Mouse (Mus musculus): ENCODE results near the gene Nxph1. TPM values are rescaled to one million over a fixed set of nuclear protein-coding genes. Genes with fewer than 3 reads are reported as not detected.

Nxph1 gene
- polyA plus RNA-seq, 1 experiment from 2014 or later = 37.5 TPM

GRCm38 (mm10) chr6:9066435-9066834, 118.2 kb downstream of the Nxph1 start:
- Histone ChIP-seq H3K36me3 (ENCODE audit: control insufficient read depth, insufficient read depth, low read length) (no peaks in the 10 kb centered on the region), H3K4me2 (ENCODE audit: low read length) (no peak overlapping the region), H3K9me3 (replicated peaks; ENCODE audit: control insufficient read depth, low read length) (no peaks in the 10 kb centered on the region), H3K4me3 (ENCODE audit: low read depth, low read length) (no peak overlapping the region), H3K27ac (ENCODE audit: low read depth, low read length) (no peak overlapping the region), H3K4me1 (ENCODE audit: control insufficient read depth, insufficient read depth, low read length) (peaks cover 6% of the 10 kb centered on the region; the same call in 1 of the 2 replicates), H3K9ac (ENCODE audit: low read length) (no peak overlapping the region), H3K27me3 (replicated peaks; ENCODE audit: control insufficient read depth, insufficient read depth, low read length) (no peaks in the 10 kb centered on the region)
- ATAC-seq (peak; percentile 80), DNase-seq (ENCODE audit: low spot score) (peak; percentile 63)
- 17% methylated on average over 3 of the region's 3 CpGs for WGBS

GRCm38 (mm10) chr6:9069913-9070312, 121.7 kb downstream of the Nxph1 start:
- Histone ChIP-seq H3K27ac (ENCODE audit: low read depth, low read length) (no peak overlapping the region), H3K27me3 (replicated peaks; ENCODE audit: control insufficient read depth, insufficient read depth, low read length) (no peaks in the 10 kb centered on the region), H3K9ac (ENCODE audit: low read length) (no peak overlapping the region), H3K4me1 (ENCODE audit: control insufficient read depth, insufficient read depth, low read length) (peaks cover 6% of the 10 kb centered on the region; the same call in 1 of the 2 replicates), H3K9me3 (replicated peaks; ENCODE audit: control insufficient read depth, low read length) (no peaks in the 10 kb centered on the region), H3K4me2 (ENCODE audit: low read length) (no peak overlapping the region), H3K4me3 (ENCODE audit: low read depth, low read length) (no peak overlapping the region), H3K36me3 (ENCODE audit: control insufficient read depth, insufficient read depth, low read length) (no peaks in the 10 kb centered on the region)
- DNase-seq (ENCODE audit: low spot score) (no peak), ATAC-seq (no peak)
- WGBS = 61% methylated on average over 7 of the region's 7 CpGs

- Histone ChIP-seq H3K4me2 (ENCODE audit: low read length) (no peak overlapping the region), H3K9me3 (replicated peaks; ENCODE audit: control insufficient read depth, low read length) (no peaks in the 10 kb centered on the region), H3K27ac (ENCODE audit: low read depth, low read length) (no peak overlapping the region), H3K36me3 (ENCODE audit: control insufficient read depth, insufficient read depth, low read length) (no peaks in the 10 kb centered on the region), H3K4me1 (ENCODE audit: control insufficient read depth, insufficient read depth, low read length) (no peaks in the 10 kb centered on the region), H3K4me3 (ENCODE audit: low read depth, low read length) (no peak overlapping the region), H3K27me3 (replicated peaks; ENCODE audit: control insufficient read depth, insufficient read depth, low read length) (no peaks in the 10 kb centered on the region), H3K9ac (ENCODE audit: low read length) (no peak overlapping the region)
- no peak for DNase-seq (ENCODE audit: low spot score)
- WGBS = 69% methylated on average over 2 of the region's 2 CpGs
- ATAC-seq = no peak
Observed at GRCm38 (mm10) chr6:9076463-9076862, 128.2 kb downstream of the Nxph1 start.

- ATAC-seq (peak; percentile 85; the same call in 1 of the 2 replicates), DNase-seq (ENCODE audit: low spot score) (peak; percentile 86)
- H3K4me1 ChIP-seq (ENCODE audit: control insufficient read depth, insufficient read depth, low read length) = no peaks in the 10 kb centered on the region
- no peaks in the 10 kb centered on the region for H3K36me3 ChIP-seq (ENCODE audit: control insufficient read depth, insufficient read depth, low read length)
- H3K9me3 ChIP-seq (replicated peaks; ENCODE audit: control insufficient read depth, low read length) = no peaks in the 10 kb centered on the region
- H3K27me3 ChIP-seq (replicated peaks; ENCODE audit: control insufficient read depth, insufficient read depth, low read length) = no peaks in the 10 kb centered on the region
- no peak overlapping the region for H3K4me3 ChIP-seq (ENCODE audit: low read depth, low read length)
- H3K9ac ChIP-seq (ENCODE audit: low read length) = no peak overlapping the region
- no peak overlapping the region for H3K27ac ChIP-seq (ENCODE audit: low read depth, low read length)
- H3K4me2 ChIP-seq (ENCODE audit: low read length) = no peak overlapping the region
- 60% methylated on average over 4 of the region's 4 CpGs for WGBS
Observed at GRCm38 (mm10) chr6:9077793-9078689, 129.8 kb downstream of the Nxph1 start.

DNA sequence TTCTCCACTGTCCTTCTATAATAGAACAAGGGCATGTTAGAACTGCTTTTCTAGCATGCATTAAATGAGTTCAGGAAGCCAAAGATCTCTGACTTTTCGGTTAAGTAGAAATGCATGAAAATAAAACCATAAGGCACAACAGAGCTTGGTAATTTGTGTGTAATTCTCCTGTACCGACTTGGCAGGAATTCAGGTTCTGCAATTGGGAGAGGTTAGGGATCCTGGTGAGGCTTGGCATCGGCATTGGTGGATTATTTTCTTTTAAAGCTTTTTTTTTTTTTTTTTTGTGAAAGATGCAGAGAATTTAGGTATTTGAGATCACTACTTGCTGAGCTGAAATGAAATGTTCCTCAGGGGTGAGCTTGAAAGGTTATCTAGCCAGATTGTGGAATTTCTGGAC, 135.6 kb downstream of the Nxph1 start:
- WGBS = 75% methylated on average over 3 of the region's 3 CpGs
- no peak for DNase-seq (ENCODE audit: low spot score)

DNA sequence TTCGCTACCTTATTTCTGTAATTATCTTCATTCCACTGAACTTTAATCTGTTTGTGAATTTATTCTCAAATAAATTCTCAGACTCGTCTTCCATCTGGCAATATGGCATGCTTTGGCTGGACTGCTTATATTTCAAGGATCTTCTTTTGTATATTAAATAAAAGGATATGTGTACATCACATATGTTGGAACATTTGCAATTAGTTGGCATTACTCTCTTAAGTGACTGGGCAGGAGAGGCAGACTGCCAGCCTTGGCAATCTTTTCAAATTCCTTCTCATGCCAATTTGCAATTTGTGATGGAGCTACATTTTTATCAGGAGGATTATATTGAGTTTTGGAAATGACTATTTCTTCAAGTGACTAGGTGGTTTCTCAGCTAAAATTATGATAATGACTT, 149.1 kb downstream of the Nxph1 start:
- ATAC-seq (peak; percentile 65; the same call in 1 of the 2 replicates), DNase-seq (ENCODE audit: low spot score) (peak; percentile 69)
- Histone ChIP-seq H3K4me3 (ENCODE audit: low read depth, low read length) (no peak overlapping the region), H3K9ac (ENCODE audit: low read length) (no peak overlapping the region), H3K4me2 (ENCODE audit: low read length) (no peak overlapping the region), H3K27me3 (replicated peaks; ENCODE audit: control insufficient read depth, insufficient read depth, low read length) (no peaks in the 10 kb centered on the region), H3K36me3 (ENCODE audit: control insufficient read depth, insufficient read depth, low read length) (no peaks in the 10 kb centered on the region), H3K27ac (ENCODE audit: low read depth, low read length) (no peak overlapping the region), H3K4me1 (ENCODE audit: control insufficient read depth, insufficient read depth, low read length) (no peaks in the 10 kb centered on the region), H3K9me3 (replicated peaks; ENCODE audit: control insufficient read depth, low read length) (no peaks in the 10 kb centered on the region)
- 71% methylated on average over 2 of the region's 2 CpGs for WGBS

More for the DNA sequence above, 135.6 kb downstream of the Nxph1 start:
- H3K4me3 ChIP-seq (ENCODE audit: low read depth, low read length) = no peak overlapping the region
- no peak overlapping the region for H3K27ac ChIP-seq (ENCODE audit: low read depth, low read length)
- H3K36me3 ChIP-seq (ENCODE audit: control insufficient read depth, insufficient read depth, low read length) = no peaks in the 10 kb centered on the region
- H3K9ac ChIP-seq (ENCODE audit: low read length) = no peak overlapping the region
- H3K27me3 ChIP-seq (replicated peaks; ENCODE audit: control insufficient read depth, insufficient read depth, low read length) = no peaks in the 10 kb centered on the region
- no peaks in the 10 kb centered on the region for H3K9me3 ChIP-seq (replicated peaks; ENCODE audit: control insufficient read depth, low read length)
- ATAC-seq = no peak
- no peak overlapping the region for H3K4me2 ChIP-seq (ENCODE audit: low read length)
- H3K4me1 ChIP-seq (ENCODE audit: control insufficient read depth, insufficient read depth, low read length) = no peaks in the 10 kb centered on the region

GRCm38 (mm10) chr6:9107366-9107765, 159.1 kb downstream of the Nxph1 start:
- H3K9me3 ChIP-seq (replicated peaks; ENCODE audit: control insufficient read depth, low read length) = no peaks in the 10 kb centered on the region
- no peak for DNase-seq (ENCODE audit: low spot score)
- no peak overlapping the region for H3K4me3 ChIP-seq (ENCODE audit: low read depth, low read length)
- no peak overlapping the region for H3K4me2 ChIP-seq (ENCODE audit: low read length)
- no peaks in the 10 kb centered on the region for H3K27me3 ChIP-seq (replicated peaks; ENCODE audit: control insufficient read depth, insufficient read depth, low read length)
- no peak overlapping the region for H3K9ac ChIP-seq (ENCODE audit: low read length)
- no peak for ATAC-seq
- no peaks in the 10 kb centered on the region for H3K36me3 ChIP-seq (ENCODE audit: control insufficient read depth, insufficient read depth, low read length)
- no peak overlapping the region for H3K27ac ChIP-seq (ENCODE audit: low read depth, low read length)
- no peaks in the 10 kb centered on the region for H3K4me1 ChIP-seq (ENCODE audit: control insufficient read depth, insufficient read depth, low read length)

DNA sequence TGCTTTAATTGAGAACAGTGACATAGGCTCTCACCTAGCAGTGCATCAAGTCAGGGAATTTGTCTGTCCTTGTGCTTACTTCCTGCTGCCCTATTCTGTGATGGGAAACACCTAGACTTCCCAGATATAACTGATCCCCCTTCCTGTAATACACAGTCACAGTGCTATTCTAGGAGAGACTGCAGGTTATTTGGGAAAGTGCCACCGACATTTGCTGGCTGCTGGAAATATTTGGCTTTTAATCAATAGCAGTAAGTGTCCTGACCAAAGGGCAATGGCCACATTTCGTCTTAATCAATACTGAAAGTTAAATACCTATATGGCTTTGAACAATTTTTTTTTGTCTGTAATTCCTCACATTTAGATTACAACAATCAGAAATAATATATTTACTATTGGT, 170.9 kb downstream of the Nxph1 start:
- no peak for DNase-seq (ENCODE audit: low spot score)
- no peak overlapping the region for H3K27ac ChIP-seq (ENCODE audit: low read depth, low read length)
- 87% methylated on average over 2 of the region's 2 CpGs for WGBS
- no peak overlapping the region for H3K4me3 ChIP-seq (ENCODE audit: low read depth, low read length)
- H3K4me2 ChIP-seq (ENCODE audit: low read length) = no peak overlapping the region
- no peaks in the 10 kb centered on the region for H3K36me3 ChIP-seq (ENCODE audit: control insufficient read depth, insufficient read depth, low read length)
- no peak overlapping the region for H3K9ac ChIP-seq (ENCODE audit: low read length)
- no peaks in the 10 kb centered on the region for H3K27me3 ChIP-seq (replicated peaks; ENCODE audit: control insufficient read depth, insufficient read depth, low read length)
- H3K9me3 ChIP-seq (replicated peaks; ENCODE audit: control insufficient read depth, low read length) = no peaks in the 10 kb centered on the region
- ATAC-seq = no peak
- no peaks in the 10 kb centered on the region for H3K4me1 ChIP-seq (ENCODE audit: control insufficient read depth, insufficient read depth, low read length)

- DNase-seq (ENCODE audit: low spot score) (no peak), ATAC-seq (peak; percentile 40)
- whole genome bisulfite sequencing = 80% methylated on average over 12 of the region's 12 CpGs
- Histone ChIP-seq H3K4me1 (ENCODE audit: control insufficient read depth, insufficient read depth, low read length) (no peaks in the 10 kb centered on the region), H3K4me2 (ENCODE audit: low read length) (no peak overlapping the region), H3K36me3 (ENCODE audit: control insufficient read depth, insufficient read depth, low read length) (no peaks in the 10 kb centered on the region), H3K27ac (ENCODE audit: low read depth, low read length) (no peak overlapping the region; the same call in 1 of the 2 replicates), H3K4me3 (ENCODE audit: low read depth, low read length) (no peak overlapping the region), H3K27me3 (replicated peaks; ENCODE audit: control insufficient read depth, insufficient read depth, low read length) (no peaks in the 10 kb centered on the region), H3K9ac (ENCODE audit: low read length) (no peak overlapping the region), H3K9me3 (replicated peaks; ENCODE audit: control insufficient read depth, low read length) (no peaks in the 10 kb centered on the region)
Observed at GRCm38 (mm10) chr6:9124321-9124914, 176.2 kb downstream of the Nxph1 start.
